Mouse (Mus musculus) lung, postnatal 0 days (tissue): ENCODE measurements at regions not wholly inside any gene's neighbourhood (a gene's known extent, or its start where the extent isn't known, plus 50 kb on each side); places are given as distances from the start of the nearest gene placed in this dataset.

Source experiments
- ATAC-seq: fragments of 200-750 bp; cut with Nextera tagmentation; 2 replicates; pipeline ENCODE4 v1.8.0; 2017; ENCODE audit warnings: moderate library complexity
- DNase-seq: peaks from one replicate; pipeline ENCODE4 v3.0.0-alpha.2; 2016; ENCODE audit warnings: low spot score
- H3K27ac ChIP-seq: fragments of 300-500 bp; sonication (generic); 2 replicates; pipeline ENCODE4 v1.5.1; 2014; ENCODE audit warnings: antibody characterized with exemption, mild to moderate bottlenecking, low read length, mixed read lengths
- H3K27me3 ChIP-seq: fragments of 300-500 bp; sonication (generic); replicated peaks from 2 replicates; pipeline ENCODE4 v1.6.1; 2014; ENCODE audit warnings: low read length, mixed read lengths; ENCODE audit not compliant: insufficient read depth
- H3K36me3 ChIP-seq: fragments of 300-500 bp; sonication (generic); 2 replicates; pipeline ENCODE4 v1.6.1; 2014; ENCODE audit warnings: low read length, mixed read lengths; ENCODE audit not compliant: insufficient read depth
- H3K4me1 ChIP-seq: fragments of 300-500 bp; sonication (generic); 2 replicates; pipeline ENCODE4 v1.6.1; 2014; ENCODE audit warnings: antibody characterized with exemption, low read depth, low read length, mixed read lengths; ENCODE audit not compliant: insufficient read depth
- H3K4me2 ChIP-seq: fragments of 300-500 bp; sonication (generic); replicated peaks from 2 replicates; pipeline ENCODE4 v1.6.1; 2014; ENCODE audit warnings: low read depth, mild to moderate bottlenecking, low read length, moderate library complexity, mixed read lengths
- H3K4me3 ChIP-seq: fragments of 300-500 bp; sonication (generic); 2 replicates; pipeline ENCODE4 v1.5.1; 2014; ENCODE audit warnings: low read depth, low read length
- H3K9ac ChIP-seq: fragments of 300-500 bp; sonication (generic); replicated peaks from 2 replicates; pipeline ENCODE4 v1.6.1; 2014; ENCODE audit warnings: low read depth, mild to moderate bottlenecking
- H3K9me3 ChIP-seq: fragments of 300-500 bp; sonication (generic); 2 replicates; pipeline ENCODE4 v1.6.1; 2016; ENCODE audit warnings: low read length, mixed read lengths
- CTCF ChIP-seq: IDR thresholded peaks from 2 replicates; pipeline ENCODE4 v1.5.1; 2016; ENCODE audit warnings: antibody characterized with exemption, mild to moderate bottlenecking
- EP300 ChIP-seq: IDR thresholded peaks from 2 replicates; pipeline ENCODE4 v1.6.1; 2016; ENCODE audit warnings: antibody characterized with exemption, mild to moderate bottlenecking, control low read depth
- whole genome bisulfite sequencing: fragments of 180-500 bp; shearing (Covaris S2); extraction: QIAGEN DNeasy Blood & Tissue Kit; methylation state at CpG from one replicate; pipeline ENCODE4 v1.1.7; 2014; 5-methylcytosine and 5-hydroxymethylcytosine counted together

DNA sequence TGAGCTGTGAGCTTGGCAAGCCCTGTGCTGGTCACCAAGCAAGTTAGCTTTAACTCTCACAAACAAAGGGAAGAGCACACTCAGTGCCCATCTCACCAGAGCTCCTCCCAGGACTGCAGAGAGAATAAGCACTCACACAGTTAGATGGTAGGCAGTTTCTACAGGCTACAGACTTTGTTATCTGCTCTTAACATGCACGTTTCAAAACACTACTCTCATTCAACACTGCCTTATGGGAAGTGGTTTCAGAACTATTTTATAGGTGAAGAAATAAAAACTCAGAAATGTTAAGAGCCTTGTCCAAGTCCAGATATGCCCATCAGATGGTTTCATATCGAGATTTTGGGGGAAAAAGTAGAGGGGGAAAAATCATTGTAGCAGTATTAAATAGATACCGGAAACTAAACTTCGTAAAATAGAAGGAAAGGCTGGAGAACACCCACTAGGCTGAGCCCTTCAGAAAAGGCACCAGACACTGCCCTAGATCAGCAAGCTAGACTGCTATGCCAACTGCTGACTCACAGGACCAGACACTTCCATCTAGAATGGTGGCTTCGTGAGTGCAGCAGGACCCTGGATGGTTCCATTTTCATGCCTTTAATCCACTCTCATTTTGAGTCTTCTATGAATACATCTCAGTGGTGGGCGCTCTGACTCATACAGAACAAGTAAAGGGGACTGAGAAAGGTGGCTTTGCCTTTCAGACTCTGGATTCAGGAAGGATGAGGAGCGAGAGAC is 51.3 kb upstream of the Serbp1 start:
- Histone ChIP-seq H3K4me2 (no peak overlapping the region), H3K27ac (no peak overlapping the region), H3K9ac (no peak overlapping the region), H3K9me3 (no peaks in the 10 kb centered on the region), H3K4me3 (no peak overlapping the region), H3K4me1 (no peaks in the 10 kb centered on the region), H3K36me3 (no peaks in the 10 kb centered on the region), H3K27me3 (no peaks in the 10 kb centered on the region)
- 73% methylated on average over 7 of the region's 7 CpGs for WGBS
- no peak for ATAC-seq
- TF ChIP-seq CTCF (no peak), EP300 (no peak)
- DNase-seq = no peak

DNA sequence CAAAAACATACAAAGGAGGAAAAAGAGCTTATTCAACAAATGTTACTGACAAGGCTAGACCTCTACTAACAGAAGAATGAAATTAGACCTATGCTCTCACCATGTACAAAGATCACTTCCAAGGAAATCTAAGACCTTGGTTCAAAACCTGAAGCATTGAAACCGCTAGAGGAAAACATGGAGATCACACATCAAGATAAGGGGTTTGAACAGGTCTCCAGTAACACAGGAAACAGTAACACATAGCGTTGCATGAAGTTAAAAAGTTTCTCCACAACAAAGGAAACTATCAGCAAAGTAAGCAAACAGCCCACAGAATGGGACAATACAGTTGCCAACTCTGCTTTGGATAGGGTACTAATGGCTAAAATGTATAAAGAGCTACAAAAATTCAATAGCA is 53.3 kb upstream of the Serbp1 start:
- TF ChIP-seq CTCF = no peak
- TF ChIP-seq EP300 = no peak
- Histone ChIP-seq H3K9ac (no peak overlapping the region), H3K4me3 (no peak overlapping the region), H3K4me1 (no peaks in the 10 kb centered on the region), H3K27ac (no peak overlapping the region), H3K4me2 (no peak overlapping the region), H3K9me3 (no peaks in the 10 kb centered on the region), H3K36me3 (no peaks in the 10 kb centered on the region), H3K27me3 (no peaks in the 10 kb centered on the region)
- 59% methylated on average over 2 of the region's 2 CpGs for WGBS
- ATAC-seq (no peak), DNase-seq (no peak)

DNA sequence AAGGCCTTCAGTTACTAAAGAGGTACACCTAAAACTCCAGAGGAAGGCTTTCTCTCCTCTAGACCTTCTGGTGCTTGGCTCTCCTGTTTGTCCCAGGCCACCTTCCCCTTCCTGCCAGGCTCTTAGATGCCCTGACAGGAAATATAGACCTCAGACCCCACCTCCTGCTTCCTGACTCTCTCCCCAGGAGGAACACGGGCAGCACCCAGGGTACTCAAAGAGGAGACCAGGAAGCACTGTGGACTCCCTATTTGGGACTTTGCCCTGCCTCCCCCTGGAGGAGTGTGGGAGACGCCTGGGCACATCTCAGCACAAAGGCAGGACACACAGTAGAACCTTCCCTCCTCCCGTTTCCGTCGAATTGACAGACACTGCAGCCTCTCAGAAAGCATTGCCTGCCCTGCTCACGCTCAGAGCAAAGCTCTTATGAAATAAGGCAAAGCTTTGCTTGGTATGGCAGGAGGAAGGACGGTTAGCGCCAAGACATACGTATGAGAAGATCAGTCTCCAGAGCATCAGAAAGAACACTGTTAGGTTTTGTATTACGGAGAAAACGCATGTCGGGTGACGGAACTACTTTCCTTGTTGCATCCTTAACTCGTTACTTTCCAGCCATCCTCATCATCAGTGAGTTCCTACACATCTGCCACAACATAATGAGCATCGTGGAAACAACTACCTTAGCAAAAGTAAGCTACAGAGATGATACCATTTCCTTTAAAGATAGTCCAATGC is 54.3 kb upstream of the Serbp1 start:
- Histone ChIP-seq H3K36me3 (no peaks in the 10 kb centered on the region), H3K9me3 (no peaks in the 10 kb centered on the region), H3K27me3 (no peaks in the 10 kb centered on the region), H3K9ac (no peak overlapping the region), H3K4me3 (no peak overlapping the region), H3K4me1 (no peaks in the 10 kb centered on the region), H3K27ac (no peak overlapping the region), H3K4me2 (no peak overlapping the region)
- 69% methylated on average over 15 of the region's 15 CpGs for WGBS
- TF ChIP-seq CTCF (no peak), EP300 (no peak)
- ATAC-seq = peak; percentile 26; the same call in 1 of the 2 replicates
- no peak for DNase-seq

DNA sequence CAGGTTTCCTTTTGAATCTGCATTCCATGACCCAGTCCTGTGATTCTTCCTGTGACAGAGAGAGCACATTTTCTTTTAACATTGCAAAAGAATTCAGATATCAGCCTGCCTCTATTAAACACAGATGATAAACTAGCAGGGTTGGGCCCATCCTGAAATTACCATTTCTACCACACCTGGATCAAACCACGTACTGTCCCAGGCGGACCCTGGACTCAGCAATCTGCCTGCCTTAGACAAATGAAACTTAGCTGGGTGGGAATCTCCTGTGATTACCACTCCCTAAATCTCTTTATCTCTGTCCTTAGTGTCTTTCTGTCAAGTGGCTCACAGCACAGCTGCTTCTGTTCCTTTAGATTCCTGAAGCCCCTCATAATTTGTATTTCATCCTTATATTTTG is 55.5 kb upstream of the Serbp1 start:
- 87% methylated on average over 2 of the region's 2 CpGs for WGBS
- H3K27me3 ChIP-seq = no peaks in the 10 kb centered on the region
- H3K27ac ChIP-seq = no peak overlapping the region
- H3K4me1 ChIP-seq = no peaks in the 10 kb centered on the region
- TF ChIP-seq CTCF = no peak
- TF ChIP-seq EP300 = no peak
- no peak overlapping the region for H3K9ac ChIP-seq
- DNase-seq (no peak), ATAC-seq (no peak)
- H3K4me3 ChIP-seq = no peak overlapping the region
- no peaks in the 10 kb centered on the region for H3K36me3 ChIP-seq
- H3K9me3 ChIP-seq = no peaks in the 10 kb centered on the region
- H3K4me2 ChIP-seq = no peak overlapping the region

DNA sequence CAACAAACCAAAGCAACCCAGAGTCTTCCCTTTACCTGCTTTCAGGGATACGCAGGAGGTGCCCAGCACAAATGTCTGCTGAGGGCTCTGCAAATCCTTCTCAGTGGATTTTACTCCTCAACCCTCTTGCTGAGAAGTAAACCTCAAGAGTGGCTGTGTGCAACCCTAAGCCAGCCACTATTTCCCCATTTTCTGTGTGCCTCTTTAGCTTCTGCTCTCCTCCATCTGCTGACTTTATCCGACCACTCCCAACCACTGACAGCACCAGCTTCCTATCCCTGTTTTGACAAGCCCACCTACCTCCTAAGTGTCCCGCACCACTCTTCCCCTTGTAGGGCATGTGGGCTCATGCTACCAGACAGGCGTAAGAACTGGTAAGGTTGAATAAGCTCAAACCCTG is 56.5 kb upstream of the Serbp1 start:
- no peak overlapping the region for H3K4me2 ChIP-seq
- TF ChIP-seq CTCF (no peak), EP300 (no peak)
- DNase-seq (no peak), ATAC-seq (no peak)
- H3K4me3 ChIP-seq = no peak overlapping the region
- no peaks in the 10 kb centered on the region for H3K36me3 ChIP-seq
- no peak overlapping the region for H3K9ac ChIP-seq
- no peaks in the 10 kb centered on the region for H3K27me3 ChIP-seq
- WGBS = 74% methylated on average over 4 of the region's 4 CpGs
- no peaks in the 10 kb centered on the region for H3K4me1 ChIP-seq
- no peak overlapping the region for H3K27ac ChIP-seq
- H3K9me3 ChIP-seq = no peaks in the 10 kb centered on the region

DNA sequence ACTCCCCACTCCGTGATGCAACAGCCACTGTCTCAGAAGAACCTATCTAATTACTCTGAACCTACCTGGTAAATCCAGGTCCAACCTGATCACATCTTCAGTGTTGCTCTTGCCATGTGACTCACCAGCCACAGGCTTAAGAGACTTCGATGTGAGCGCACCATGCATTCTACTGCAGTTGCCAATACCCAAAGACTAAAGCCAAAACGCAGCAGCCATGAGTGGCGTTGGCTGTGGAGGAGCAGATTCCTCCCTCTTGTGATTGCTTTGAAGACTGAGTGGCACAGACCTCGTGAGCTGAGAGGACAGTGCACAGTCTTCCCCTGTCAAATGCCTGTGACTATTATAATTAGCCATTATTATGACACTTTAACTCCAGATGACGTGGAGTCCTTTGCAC is 58.6 kb upstream of the Serbp1 start:
- Histone ChIP-seq H3K9me3 (no peaks in the 10 kb centered on the region), H3K27ac (no peak overlapping the region), H3K4me3 (no peak overlapping the region), H3K36me3 (no peaks in the 10 kb centered on the region), H3K9ac (no peak overlapping the region), H3K4me1 (no peaks in the 10 kb centered on the region), H3K4me2 (no peak overlapping the region), H3K27me3 (no peaks in the 10 kb centered on the region)
- WGBS = 70% methylated on average over 7 of the region's 7 CpGs
- DNase-seq (no peak), ATAC-seq (no peak)
- TF ChIP-seq EP300 = no peak
- TF ChIP-seq CTCF = no peak
